ENCODE assay signal across 21 mouse cellular contexts in the genomic region with DNA sequence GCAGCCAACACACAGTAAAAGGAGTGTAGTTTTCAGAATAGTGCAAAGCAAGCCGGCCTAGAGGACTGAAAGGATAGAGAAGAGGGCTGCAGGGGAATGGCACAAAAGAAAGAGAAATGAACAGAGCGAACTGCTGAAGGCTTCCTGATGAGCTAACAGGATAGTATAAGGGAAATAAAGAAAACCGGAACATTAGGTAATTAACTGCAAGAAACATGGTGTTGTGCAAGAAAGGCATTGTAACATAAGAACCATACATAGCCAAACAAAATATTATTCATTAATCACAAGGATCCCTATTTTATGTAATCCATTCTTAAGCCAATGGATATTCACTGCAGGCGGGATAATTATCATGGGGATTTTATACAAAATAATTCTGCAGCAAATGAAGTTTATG. TPM values are rescaled to one million over a fixed set of nuclear protein-coding genes. Genes with fewer than 3 reads are reported as not detected.
"Had no signal": no experiment of that assay in that cellular context is flagged by ENCODE, and none has a peak within 500 bp of the region (broad histone marks: within the 10 kb centered on the region; RNA-seq: fewer than 3 reads in every experiment).

No protein-coding gene starts in this region.

- DNase-seq: lung, adult 2 months; lung, postnatal 10 days; lung, postnatal 36 days; retina, postnatal 1 day; right cerebral cortex, postnatal 14 days; thymus, adult 2 months; thymus, postnatal 36 days had no signal

- H3K4me3 ChIP-seq: liver, embryonic 12.5 days; lung, embryonic 15.5 days; megakaryocyte, embryonic 14.5 days; midbrain, embryonic 13.5 days; midbrain, embryonic 15.5 days; neural tube, embryonic 12.5 days; stomach, embryonic 15.5 days had no signal

- H3K27me3 ChIP-seq: liver, embryonic 12.5 days; lung, embryonic 15.5 days; megakaryocyte, embryonic 14.5 days; midbrain, embryonic 13.5 days; midbrain, embryonic 15.5 days; neural tube, embryonic 12.5 days; stomach, embryonic 15.5 days had no signal

- ATAC-seq: liver, embryonic 12.5 days; midbrain, embryonic 13.5 days; midbrain, embryonic 15.5 days had no signal

- H3K4me2 ChIP-seq: liver, embryonic 12.5 days; lung, embryonic 15.5 days; midbrain, embryonic 11.5 days; midbrain, embryonic 13.5 days; midbrain, embryonic 15.5 days; neural tube, embryonic 12.5 days; stomach, embryonic 15.5 days had no signal

- H3K27ac ChIP-seq: liver, embryonic 12.5 days; liver, embryonic 14.5 days; lung, embryonic 15.5 days; macrophage; midbrain, embryonic 13.5 days; midbrain, embryonic 15.5 days; neural tube, embryonic 12.5 days; stomach, embryonic 15.5 days; stomach, postnatal 0 days had no signal

- H3K4me1 ChIP-seq: liver, embryonic 12.5 days; lung, embryonic 15.5 days; megakaryocyte, embryonic 14.5 days; midbrain, embryonic 13.5 days; midbrain, embryonic 15.5 days; neural tube, embryonic 12.5 days; stomach, embryonic 15.5 days had no signal

- H3K9me3 ChIP-seq: liver, embryonic 12.5 days; lung, embryonic 15.5 days; megakaryocyte, embryonic 14.5 days; midbrain, embryonic 13.5 days; midbrain, embryonic 15.5 days; neural tube, embryonic 12.5 days; stomach, embryonic 15.5 days had no signal

- H3K36me3 ChIP-seq: liver, embryonic 12.5 days; lung, embryonic 15.5 days; midbrain, embryonic 13.5 days; midbrain, embryonic 15.5 days; neural tube, embryonic 12.5 days; stomach, embryonic 15.5 days had no signal

- H3K9ac ChIP-seq: liver, embryonic 12.5 days; liver, embryonic 14.5 days; lung, embryonic 15.5 days; midbrain, embryonic 13.5 days; midbrain, embryonic 15.5 days; neural tube, embryonic 12.5 days; stomach, embryonic 15.5 days had no signal

RNA-seq across cellular contexts. Expression of gene Ptgdr, which starts 45.0 kb away (rescaled TPM):
- total RNA-seq: monocyte, adult 5-6 weeks; neutrophil, adult 5-6 weeks had no signal
- polyA plus RNA-seq: liver, embryonic 12.5 days; liver, embryonic 14.5 days; liver, embryonic 16.5 days; lung, adult 2 months; macrophage; midbrain, embryonic 11.5 days; midbrain, embryonic 13.5 days had no signal
